Mouse (Mus musculus) testis, postnatal 10 days (tissue): ENCODE data around the gene Cpox.
"Not testable (repeated sequence)": the region's sequence is repeated elsewhere in the genome, so short reads cannot be mapped to it uniquely, and the experiment has no call there.

Experiments used
- DNase-seq: peaks from one replicate; pipeline ENCODE4 v3.0.0; 2021; ENCODE audit warnings: low spot score

Cpox gene

GRCm38 (mm10) chr16:58669917-58670630, at the start of gene Cpox:
Cpox (plus strand) TSS chr16:58670292.
- peak; percentile 73 for DNase-seq

GRCm38 (mm10) chr16:58622377-58622776, 47.7 kb upstream of the Cpox start:
- DNase-seq, result no peak

- DNase-seq, result no peak
These were observed 47.0 kb upstream of the Cpox start for GRCm38 (mm10) chr16:58623114-58623513.

GRCm38 (mm10) chr16:58623944-58624343, 46.1 kb upstream of the Cpox start:
- peak; percentile 50 for DNase-seq

- DNase-seq, result no peak
These were observed 42.3 kb upstream of the Cpox start for GRCm38 (mm10) chr16:58627597-58628335.

GRCm38 (mm10) chr16:58628336-58628680, 41.8 kb upstream of the Cpox start:
- DNase-seq, result no peak

GRCm38 (mm10) chr16:58628968-58629367, 41.1 kb upstream of the Cpox start:
- no peak for DNase-seq

GRCm38 (mm10) chr16:58629736-58630135, 40.4 kb upstream of the Cpox start:
- no peak for DNase-seq

GRCm38 (mm10) chr16:58635866-58636265, 34.2 kb upstream of the Cpox start:
- DNase-seq, result no peak

- no peak for DNase-seq
These were observed 32.6 kb upstream of the Cpox start for GRCm38 (mm10) chr16:58637448-58637847.

GRCm38 (mm10) chr16:58638016-58638415, 32.1 kb upstream of the Cpox start:
- no peak for DNase-seq

GRCm38 (mm10) chr16:58638689-58639175, 31.4 kb upstream of the Cpox start, which contains the start of gene E330017A01Rik:
E330017A01Rik (minus strand) TSS chr16:58638739.
- DNase-seq, result no peak

GRCm38 (mm10) chr16:58649979-58650378, 20.1 kb upstream of the Cpox start:
- DNase-seq, result no peak

GRCm38 (mm10) chr16:58655751-58656150, 14.3 kb upstream of the Cpox start:
- no peak for DNase-seq

- no peak for DNase-seq
These were observed 13.6 kb upstream of the Cpox start for GRCm38 (mm10) chr16:58656526-58656925.

- DNase-seq, result no peak
These were observed 11.4 kb upstream of the Cpox start for GRCm38 (mm10) chr16:58658668-58659067.

- DNase-seq, result no peak
These were observed 8.3 kb upstream of the Cpox start for GRCm38 (mm10) chr16:58661826-58662225.

GRCm38 (mm10) chr16:58662287-58662791, 7.8 kb upstream of the Cpox start:
- DNase-seq, result no peak

- DNase-seq, result no peak
These were observed 7.1 kb upstream of the Cpox start for GRCm38 (mm10) chr16:58663021-58663420.

- DNase-seq, result no peak
These were observed 6.3 kb upstream of the Cpox start for GRCm38 (mm10) chr16:58663816-58664215.

- not testable (repeated sequence) for DNase-seq
These were observed 5.0 kb upstream of the Cpox start for GRCm38 (mm10) chr16:58665137-58665536.

GRCm38 (mm10) chr16:58666681-58667080, 3.4 kb upstream of the Cpox start:
- not testable (repeated sequence) for DNase-seq

GRCm38 (mm10) chr16:58668586-58668985, 1.5 kb upstream of the Cpox start:
- DNase-seq, result no peak
